Mouse (Mus musculus) forelimb bud, embryonic 11.5 days (tissue): ENCODE data around the gene Rnasel.

Source experiments
- DNase-seq: peaks from one replicate; pipeline ENCODE4 v3.0.0-alpha.2; 2012; ENCODE audit warnings: low read depth, low spot score

Rnasel gene

DNA sequence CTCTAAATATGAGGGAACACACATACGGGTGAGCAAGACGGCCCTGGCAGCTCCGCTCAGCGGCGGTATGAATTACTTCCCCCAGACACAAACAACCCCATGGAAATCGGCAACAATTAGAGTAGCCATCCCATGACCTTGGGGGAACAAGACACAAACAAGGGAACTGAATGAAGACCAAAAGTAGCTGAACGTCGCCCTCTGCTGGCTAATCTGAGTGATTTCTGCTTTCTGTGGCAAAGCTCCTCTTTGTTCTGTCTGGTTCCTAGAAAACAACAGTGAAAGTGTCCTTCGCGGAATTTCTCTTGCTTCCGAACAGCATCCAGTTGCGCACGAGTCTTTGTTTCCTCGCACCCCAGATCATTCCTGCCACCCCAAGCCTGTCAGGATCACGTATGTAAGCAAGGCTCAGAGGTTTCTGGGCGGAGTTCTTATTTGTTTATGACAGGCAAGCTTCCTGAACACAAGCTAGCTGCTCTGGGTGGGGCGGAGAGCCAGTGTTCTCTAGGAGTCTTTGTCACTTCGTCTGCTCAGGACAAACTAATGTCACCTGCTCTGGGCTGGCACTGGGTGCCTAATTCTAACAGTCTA is at the start of gene Rnasel:
Rnasel (plus strand) TSS at position 216 of the 591 bp plus-strand sequence.
- DNase-seq = peak; percentile 92

DNA sequence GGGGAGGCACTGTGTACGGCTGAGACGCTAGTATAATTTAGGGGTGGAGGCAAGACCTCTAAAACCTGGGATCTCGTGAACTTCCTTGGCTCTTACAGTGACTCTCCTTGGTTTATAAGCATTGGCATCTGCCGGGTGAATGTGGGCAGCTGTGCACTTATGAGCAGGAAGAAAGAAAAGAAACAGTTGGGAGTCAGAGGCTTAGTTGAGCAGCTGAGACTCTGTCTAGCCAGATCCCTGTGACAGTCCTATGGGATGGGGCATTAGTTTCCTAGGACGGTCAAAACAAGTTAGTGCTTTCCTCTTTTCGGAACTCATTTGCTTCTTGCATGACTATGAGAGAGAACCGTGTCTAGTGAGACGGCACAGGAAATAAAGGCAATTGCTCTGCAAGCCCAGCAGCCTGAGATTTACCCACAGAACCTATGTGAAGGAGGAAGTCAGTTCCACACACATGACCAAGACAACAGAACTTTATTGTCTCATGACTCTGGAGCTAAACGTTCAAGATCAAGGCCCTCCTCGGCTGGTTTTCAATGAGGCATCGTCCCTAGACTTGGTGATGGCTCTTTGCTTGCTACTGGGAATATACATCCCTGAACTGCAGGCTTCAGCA is 48.7 kb upstream of the Rnasel start:
- no peak for DNase-seq

DNA sequence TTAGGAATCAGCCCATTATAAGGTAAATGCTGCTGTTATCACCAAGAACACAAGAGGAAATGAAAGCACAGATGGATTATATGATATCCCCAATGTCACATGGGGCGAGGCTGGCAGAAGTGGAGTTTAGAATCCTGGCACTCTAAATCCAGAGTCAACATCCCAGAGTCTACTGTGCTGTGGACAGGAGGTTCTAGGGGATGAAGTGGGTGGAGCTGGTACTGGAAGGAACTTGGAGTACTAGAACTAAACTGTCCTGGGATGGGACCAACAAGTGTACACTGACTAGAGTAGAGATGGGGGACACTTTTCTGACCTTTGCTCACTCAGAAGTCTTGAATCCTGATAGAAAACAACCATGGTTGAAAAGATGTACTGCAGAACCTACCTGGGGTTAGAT is 47.8 kb upstream of the Rnasel start:
- no peak for DNase-seq

DNA sequence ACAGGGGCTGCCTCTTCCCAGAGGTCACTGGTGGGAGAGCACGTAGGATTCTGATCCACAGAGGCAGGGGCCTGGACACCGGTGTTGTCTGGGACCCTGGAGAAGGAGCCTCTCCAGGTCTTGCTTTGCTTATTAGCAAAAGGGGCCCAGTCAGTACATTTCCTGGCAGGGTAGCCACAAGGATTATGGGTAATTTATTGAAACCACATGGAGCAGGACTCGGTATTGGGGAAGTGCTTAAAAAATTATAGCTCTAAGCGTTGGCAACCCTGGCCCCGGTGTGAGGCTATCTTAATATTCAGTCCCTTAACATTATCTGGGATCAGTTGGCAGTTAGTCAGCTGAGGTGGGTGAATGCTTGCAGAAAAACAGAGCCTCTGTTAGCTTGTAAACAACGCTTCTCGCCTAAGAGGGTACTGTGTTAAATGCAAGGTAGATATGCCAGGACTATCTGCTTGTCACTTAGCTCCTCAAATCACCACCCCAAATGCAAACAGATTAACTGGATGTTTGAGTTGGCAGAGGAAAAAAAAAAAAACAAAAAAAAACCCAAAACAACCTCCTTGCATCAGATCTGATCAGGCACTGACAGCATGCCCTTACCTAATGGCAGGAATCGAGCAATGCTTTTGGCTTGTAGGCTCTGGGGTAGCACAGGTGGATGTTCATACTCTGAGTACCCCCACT is 46.9 kb upstream of the Rnasel start:
- DNase-seq = no peak

DNA sequence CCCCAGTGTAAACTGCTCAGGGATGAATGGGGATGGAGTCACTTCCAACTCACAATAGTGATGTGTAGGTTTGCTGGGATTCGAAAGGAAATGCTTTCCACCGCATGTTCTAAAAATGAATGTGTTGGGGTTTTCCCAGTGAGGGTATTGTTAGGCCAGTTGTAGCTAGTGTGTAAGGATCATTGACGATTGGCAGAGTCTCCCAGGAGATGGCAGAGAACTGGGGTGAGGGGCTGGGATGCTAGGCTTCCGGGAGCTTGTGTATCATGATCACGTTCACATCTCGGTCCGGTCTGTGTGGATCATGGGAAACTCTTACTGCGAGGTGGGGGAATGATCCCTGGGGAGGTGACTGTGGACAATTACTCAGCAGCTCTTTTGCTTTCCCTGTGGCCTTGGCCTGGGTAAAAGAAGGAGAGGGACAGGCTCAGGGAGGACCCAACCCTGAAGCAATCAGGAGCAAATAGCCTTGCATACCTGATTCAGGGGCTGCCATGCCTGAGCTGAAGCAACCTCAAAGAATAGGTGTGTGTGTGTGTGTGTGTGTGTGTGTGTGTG is 46.3 kb upstream of the Rnasel start:
- no peak for DNase-seq

DNA sequence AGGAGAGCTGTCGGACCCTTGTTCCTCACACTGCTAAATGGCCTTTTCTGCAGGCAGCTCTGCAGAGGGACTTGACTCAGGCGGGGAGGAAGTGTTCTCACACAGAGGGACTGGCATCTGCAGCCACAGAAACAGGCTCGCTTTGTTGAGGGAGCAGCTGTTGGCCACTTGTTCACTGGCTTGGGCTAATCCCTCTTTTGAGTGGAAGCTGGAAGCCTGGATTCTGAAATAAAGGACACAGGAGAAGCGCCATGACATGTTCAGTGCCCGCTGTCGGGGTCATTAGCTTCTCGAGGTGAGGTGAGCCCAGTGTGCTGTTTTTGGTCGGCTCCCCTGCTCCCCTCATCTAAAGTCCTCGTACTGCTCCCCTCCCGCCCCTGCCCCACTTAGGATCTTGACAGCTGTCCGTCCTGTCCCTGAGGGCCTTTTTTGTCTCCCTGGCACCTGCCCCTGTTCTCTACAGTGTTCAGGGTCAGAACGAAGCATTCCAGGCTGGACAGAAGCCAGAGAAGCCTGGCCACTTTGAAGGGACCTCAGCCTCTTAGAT is 45.7 kb upstream of the Rnasel start:
- DNase-seq = peak; percentile 56

DNA sequence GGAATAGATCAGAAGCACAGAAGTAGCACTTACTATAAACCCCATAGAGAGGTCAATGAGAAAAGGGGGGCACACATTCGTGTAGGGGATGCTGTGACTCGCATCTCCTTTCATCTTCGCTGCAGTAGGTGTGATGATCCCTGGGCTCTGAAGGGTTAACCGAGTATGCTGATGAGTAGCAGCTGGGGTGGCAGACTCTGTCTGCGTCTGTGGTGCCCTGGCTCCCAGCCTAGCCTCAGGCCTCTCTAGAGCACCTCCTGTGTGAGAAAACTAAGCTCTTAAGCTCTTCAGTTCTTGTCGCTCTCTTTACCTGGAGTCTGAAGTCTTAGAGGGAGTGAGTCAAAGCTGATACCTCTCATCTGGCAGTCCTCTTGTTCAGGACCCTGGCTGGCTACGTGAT is 45.1 kb upstream of the Rnasel start:
- DNase-seq = no peak

DNA sequence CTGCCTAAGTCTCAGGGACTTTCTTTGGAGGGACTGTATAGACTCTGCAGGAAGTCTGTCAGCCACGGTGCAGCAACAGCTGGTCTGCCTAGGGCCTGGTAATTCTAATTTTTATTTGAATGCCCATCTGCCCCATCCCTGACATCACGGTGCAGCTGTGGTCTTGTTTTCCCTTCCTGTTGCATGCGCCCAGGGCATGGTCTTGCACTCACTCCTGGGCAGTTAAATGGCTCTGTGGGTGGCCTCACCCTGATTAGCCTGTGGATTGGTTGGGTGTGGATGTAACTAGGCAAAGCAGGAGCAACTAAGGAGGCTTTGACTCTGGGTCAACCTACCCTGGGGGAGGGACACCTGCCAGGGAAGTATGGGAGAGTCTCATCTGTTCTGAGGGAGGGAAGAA is 44.2 kb upstream of the Rnasel start:
- DNase-seq = no peak

DNA sequence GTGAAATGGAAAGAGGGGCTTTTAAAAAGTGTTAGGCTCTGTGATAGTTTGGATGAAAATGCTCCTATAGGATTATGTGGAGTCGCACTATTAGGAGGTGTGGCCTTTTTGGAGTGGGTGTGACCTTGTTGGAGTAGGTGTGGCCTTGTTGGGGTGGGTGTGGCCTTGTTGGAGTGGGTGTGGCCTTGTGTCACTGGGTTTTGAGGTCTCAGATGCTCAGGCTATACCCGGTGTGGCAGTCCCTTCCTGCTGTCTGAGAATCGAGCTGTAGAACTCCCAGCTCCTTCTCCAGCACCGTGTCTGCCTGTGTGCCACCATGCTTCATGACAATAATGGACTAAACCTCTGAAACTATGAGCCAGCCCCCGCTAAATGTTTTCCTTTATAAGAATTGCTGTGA is 40.6 kb upstream of the Rnasel start:
- DNase-seq = no peak

DNA sequence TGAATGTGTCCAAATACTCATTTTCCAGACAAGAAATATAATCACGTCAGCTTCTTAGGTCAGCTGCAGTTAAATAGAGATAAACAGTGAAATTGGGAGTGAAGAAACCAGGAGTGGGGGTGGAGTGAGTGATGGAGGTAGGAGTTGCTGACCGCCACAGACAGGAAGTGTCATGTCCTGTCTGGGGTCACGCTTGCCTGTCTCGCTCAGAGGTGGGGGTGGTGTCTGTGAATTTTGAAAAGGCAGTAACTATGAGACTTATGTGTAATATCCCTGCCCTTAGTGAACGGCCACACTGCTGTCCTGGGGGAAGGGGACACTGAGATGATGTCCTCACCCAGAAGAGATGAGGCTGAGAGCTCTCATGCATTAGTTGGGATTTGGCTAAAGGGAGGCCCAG is 39.8 kb upstream of the Rnasel start:
- DNase-seq = no peak

DNA sequence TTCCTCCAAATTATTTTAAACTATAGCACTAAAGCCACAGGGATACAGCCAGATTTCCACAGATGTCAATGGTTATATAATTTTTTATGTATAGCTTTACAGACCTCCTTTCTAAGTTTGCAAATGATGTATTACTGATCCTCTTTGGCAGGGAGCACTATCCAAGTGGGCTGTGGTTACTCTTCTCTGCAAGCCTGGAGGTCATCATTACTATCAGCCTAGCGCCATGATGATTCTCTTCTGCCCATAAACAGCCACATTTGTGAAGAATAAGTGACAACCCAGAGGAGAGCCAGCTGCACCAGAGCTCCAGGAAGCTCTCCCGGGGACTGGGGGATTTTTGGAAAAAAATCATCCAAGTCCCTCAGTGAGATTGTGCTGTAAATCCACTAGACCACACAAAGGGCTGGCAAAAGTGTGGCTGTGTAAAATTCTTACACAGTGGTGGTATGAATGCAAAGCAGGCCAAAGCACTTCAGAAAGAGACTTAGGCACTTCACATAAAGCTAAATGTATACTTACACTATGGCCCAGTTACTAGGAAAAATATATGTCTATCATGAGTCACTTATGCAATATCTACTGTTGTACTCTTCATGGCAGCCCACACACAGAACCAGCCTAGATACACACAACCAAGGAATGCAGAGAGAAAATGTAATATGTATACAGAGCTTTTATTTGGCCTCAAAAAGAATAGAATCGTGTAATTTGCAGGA is 37.5 kb upstream of the Rnasel start:
- no peak for DNase-seq

DNA sequence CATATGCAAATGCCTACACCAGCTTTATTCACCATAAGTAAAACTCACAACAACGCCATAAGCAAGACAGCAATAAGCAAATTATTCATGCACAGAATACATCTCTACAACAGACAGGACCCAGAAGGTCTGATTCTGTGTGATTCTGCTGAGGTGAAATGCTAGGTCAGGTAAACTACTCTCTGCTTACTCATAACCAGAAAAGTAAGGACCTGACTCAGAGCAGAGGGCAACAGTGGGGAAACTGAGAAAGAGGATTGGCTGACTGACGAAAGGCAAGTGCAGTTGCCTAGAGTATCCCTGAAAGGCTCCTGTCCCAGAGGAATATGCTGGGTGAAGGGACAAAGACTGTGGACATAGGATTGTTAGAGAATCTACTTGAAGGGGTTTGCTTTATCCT is 36.6 kb upstream of the Rnasel start:
- DNase-seq = no peak

DNA sequence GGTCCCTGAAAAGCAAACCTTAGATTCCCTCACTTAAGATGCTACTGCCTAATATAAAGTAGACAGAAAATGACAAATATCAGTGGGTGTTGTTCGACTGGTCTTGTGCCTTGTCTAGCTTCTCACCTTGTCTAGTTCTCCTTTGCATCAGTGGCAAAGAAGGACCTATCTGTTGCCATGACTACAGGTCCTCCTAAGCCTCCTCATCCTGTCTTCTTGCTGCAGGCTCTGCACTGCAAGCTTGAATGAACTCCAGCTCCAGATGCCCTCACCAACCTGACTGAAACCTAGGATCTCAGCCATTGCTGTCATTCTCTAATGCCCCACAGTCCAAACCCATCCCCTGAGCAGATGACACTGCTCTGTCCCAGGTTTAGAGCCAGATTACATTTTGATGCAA is 31.2 kb upstream of the Rnasel start:
- no peak for DNase-seq

DNA sequence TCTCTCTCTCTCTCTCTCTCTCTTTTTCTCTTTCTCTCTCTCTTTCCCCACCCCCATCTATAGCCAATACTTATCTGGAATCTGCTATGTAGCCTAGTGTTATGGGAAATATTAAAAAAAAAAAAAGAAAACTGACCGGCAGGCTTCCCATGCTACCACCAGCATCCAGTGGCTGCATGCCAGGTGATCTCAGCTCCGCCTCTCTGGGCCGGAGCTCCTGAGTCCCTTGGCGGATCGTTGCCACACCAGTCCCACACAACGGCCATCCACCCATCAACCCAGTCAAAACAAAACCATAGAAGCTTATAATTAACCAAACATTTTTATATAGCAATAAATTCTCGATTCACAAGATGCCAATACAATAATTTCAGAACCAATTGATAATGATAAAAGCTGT is 28.3 kb upstream of the Rnasel start:
- DNase-seq = no peak

DNA sequence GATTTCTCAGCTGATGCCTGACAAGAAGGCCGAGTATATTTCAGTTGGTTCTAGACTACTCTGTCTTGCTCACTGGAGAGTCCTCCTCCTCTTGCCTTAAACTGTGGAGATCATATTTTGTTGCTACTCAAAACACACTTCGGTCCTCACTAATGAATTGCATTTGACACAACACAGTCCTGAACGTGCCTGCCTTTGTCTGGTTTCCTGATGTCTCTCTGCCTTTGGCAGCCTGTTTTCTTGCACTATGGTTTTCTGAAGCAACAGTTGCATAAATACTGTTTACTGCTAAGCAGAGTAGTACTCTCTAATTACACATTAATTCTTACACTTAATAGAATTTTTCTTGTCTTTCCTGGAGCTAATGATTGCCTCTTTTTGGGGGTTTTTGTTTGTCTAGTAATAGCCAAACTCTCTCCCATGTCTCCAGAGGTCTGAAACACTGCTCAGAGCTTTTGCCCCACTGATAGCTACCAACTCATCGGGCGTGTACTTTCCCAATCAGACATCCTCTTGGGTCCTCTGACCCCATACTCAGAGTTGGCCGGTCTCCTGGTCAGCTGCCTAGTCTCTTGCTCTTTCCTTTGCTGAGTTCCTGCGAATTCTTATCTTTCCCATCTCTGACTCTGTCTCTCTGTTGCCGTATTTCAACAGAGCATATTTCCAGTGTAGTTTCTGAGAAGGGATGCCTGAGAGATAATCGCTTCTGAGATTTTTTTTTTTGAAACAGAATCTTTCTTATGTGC is 27.5 kb upstream of the Rnasel start:
- DNase-seq = no peak

DNA sequence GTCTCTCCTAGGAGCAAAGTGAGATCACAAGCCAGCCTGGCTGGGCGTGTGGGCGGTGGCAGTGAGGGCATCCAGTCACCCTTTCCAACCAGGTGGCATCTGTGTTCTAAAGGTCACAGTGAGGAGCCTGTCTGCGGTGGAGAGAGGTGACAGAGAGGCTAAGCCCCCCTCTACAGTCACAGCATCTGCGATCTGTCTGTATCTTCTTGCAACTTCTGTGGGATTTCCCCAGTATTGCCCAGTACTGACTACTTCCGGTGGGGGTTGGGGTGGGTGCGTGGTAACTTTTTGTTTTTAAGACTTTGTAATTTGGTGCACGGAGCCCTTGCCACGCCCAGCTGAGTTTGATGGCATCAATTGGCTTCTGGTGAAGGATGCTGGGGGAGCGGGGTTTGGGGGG is 25.8 kb upstream of the Rnasel start:
- DNase-seq = no peak

DNA sequence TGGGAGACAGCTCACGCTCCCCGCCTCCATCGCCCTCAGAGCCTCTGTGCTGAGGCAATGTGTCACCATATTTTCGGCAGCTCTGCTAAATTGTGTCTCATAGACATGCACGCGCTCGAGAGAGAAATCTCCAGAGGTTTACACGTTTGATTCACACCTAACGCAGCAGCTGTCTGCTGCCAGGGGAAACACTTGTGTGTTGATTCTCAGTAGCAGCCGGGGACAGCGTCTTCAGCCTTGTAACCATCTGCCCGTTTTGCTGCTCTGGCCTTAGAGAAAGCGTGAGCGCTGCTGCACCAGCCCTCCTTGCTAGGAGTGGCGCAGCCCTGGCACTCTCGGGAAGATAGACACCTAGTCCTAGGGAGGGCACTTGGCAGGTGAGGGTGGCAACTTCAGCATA is 22.6 kb upstream of the Rnasel start:
- DNase-seq = no peak

DNA sequence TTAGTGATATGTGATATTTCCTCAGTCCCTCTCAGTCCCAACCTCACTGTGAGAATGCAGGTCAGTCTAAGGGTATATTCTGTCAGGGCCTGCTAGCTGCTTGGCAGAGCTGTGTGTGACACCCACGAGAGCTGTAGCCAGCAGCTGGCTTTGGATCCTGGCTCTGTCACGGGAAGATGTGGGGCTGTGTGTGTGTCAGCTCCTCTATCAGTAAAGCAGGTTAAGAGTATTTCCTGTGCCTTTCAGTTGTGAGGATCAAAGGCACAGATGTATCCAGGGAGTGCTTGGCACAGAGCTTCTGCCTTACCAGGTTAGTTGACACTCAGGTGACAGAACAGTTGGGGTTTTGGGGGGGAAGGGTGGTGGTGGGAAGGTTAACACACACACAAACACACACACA is 19.4 kb upstream of the Rnasel start:
- DNase-seq = no peak

DNA sequence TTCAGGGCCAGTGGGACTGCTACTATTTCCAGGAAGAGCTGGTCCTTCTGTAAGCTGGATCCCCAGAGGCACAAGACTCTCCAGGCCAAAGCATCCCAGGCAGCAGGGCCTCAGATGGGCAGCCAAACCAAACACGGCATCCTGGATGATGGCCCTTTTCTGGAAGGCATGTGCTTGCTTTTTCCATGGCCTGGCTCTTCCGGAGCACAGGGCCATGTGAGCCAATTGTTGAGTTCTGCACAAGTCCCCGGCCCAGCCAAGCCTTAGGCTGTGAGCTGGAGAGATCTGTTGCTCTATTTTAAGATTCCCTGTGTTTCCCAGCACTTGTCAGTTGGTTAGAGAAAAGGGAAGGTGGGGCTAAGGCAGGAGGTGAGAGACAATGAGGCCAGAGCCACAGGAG is 18.6 kb upstream of the Rnasel start:
- no peak for DNase-seq

DNA sequence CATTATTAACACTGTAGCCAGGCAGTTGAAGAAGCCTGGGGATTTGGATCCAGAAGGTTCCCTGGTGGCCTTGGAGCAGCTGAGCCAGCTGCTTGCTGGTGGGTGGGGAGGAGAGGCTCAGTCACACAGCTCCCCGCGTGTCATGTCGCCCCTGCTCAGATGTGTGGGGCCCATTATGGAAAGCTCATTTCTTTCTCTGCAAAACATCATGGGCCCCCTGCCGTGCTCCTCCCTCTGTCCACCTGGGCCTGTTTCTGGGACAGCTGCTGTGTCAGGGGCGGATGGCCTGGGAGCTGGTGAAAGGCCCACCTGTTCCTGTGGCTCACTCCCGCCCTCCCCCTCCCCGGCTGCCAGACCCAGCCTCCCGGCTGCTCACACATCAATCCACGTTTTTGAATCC is 16.0 kb upstream of the Rnasel start:
- DNase-seq = peak; percentile 31

DNA sequence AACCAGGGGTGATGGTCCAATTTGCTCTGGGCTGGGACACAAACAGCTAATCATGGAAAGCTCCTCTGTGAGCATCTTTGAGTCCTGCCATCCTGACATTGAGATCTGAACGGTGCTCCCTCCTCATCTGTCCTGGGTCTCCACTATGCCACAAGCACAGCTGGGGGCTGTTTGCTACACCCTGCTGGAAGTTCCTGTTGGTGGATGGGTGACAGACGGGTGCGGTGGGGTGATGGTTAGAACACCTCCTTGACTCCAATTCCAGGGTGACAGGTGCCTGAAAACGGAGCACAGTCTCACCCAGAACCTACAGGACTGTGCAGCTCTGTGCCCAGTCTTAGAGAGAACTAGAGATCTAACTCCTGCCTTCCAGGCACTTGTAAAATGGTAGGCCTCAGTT is 14.4 kb upstream of the Rnasel start:
- no peak for DNase-seq
